Mouse (Mus musculus) testis, adult 2 months (tissue): ENCODE data around the gene Fgf22.

Experiments used
- CTCF ChIP-seq: fragments of 200-500 bp; IDR thresholded peaks from 2 replicates; pipeline ENCODE4 v1.5.1; 2012; ENCODE audit warnings: low read depth, mild to moderate bottlenecking, inconsistent platforms, low read length, moderate library complexity; ENCODE audit not compliant: control insufficient read depth, insufficient read depth, insufficient replicate concordance
- POLR2A ChIP-seq: fragments of 200-500 bp; IDR thresholded peaks from 2 replicates; pipeline ENCODE4 v1.6.1; 2012; ENCODE audit warnings: low read depth, mild to moderate bottlenecking, inconsistent platforms, low read length, moderate library complexity; ENCODE audit not compliant: control insufficient read depth

GRCm38 (mm10) chr10:79777103-79777531 lies 22.2 kb downstream of the Fgf22 start, which contains the start of gene Fstl3:
- no peak for TF ChIP-seq POLR2A
- TF ChIP-seq CTCF = no peak
